Mouse (Mus musculus) heart, adult 2 months (tissue): ENCODE data around the gene Pip4p1.

Experiments
- CTCF ChIP-seq: fragments of 200-600 bp; IDR thresholded peaks from 2 replicates; pipeline ENCODE4 v1.8.1; 2022; ENCODE audit warnings: antibody characterized with exemption, mild to moderate bottlenecking, moderate library complexity
- EP300 ChIP-seq: fragments of 200-500 bp; IDR thresholded peaks from 2 replicates; pipeline ENCODE4 v1.6.1; 2011; ENCODE audit warnings: low read depth, low read length, control low read depth; ENCODE audit not compliant: insufficient read depth
- POLR2A ChIP-seq: fragments of 200-500 bp; IDR thresholded peaks from 2 replicates; pipeline ENCODE4 v1.6.1; 2011; ENCODE audit warnings: mild to moderate bottlenecking, low read depth, low read length, control low read depth; ENCODE audit not compliant: insufficient read depth

DNA sequence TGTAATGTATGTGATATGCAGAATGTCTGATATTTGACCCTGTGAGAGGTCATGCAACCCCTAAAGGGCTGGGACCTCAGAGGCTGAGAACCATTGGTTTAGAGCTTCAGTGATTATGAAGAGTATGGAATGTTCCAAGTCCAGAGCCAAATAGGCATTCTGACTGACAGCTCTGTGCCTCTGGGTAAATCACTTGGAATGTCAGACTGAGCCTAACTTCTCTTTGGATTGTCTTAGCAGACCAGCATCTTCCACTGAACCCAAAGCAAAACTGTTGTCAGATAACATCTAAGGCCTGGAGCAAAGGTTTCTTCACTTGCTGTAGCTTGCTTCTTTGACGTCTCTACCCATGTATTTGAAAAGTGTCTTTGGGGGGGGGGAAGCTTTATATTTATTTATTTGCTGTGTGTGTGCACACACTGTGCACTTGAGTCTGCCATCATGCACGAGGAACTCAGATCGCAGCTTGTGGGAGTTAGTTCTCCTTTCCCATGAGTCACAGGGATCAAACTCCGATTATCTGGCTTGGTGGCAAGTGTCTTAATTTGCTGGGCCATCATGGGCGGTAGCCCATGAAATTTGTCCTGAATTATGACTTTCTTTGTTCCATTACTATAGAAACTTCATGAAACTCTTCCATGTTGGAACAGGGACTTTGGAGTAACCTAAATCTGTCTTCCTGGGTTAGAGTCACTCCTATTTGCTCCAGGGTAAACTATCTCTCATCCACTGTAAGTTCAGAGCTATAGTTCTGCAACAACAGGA lies 37.7 kb upstream of the Pip4p1 start:
- TF ChIP-seq CTCF = no peak
- TF ChIP-seq POLR2A = no peak
- no peak for TF ChIP-seq EP300
